9 mouse cellular contexts compared by ENCODE assay signal in the genomic region with DNA sequence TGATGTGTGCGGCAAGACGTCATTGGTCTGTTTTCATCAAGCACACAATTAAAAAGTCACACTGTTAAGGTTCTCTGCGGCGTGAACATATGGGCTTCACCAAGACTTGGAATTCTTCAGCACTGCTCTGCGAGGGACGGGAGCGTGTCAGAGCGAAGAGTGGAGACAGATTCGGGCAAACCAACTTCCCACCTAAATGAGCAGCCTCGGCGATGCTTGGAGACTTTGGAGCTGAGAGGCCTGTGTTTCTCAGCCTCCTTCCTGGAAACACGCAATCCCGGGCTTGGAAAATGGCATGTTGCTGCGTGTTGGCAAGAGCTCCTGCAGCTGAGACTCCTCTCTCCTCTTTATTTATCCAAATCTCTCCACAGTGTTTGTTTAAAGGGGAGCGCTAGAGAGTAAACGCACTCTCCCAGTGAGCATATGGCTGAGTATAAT.
A peak's percentile ranks its signal among the peaks of the same experiment; 100 is the strongest.
DNase-seq lines count a peak whose midpoint lies in the region; ATAC-seq lines count a peak whose summit lies in the region.
"Had no signal": no experiment of that assay in that cellular context is flagged by ENCODE, and none has a peak within 500 bp of the region (broad histone marks: within the 10 kb centered on the region; RNA-seq: fewer than 3 reads in every experiment).

No protein-coding gene starts in this region.

- no peaks in the 10 kb centered on the region for H3K27me3 ChIP-seq in hindbrain, embryonic 16.5 days (replicated peaks; ENCODE audit: control insufficient read depth, insufficient read depth, low read length)
- H3K27me3 ChIP-seq in hindbrain, embryonic 10.5 days (ENCODE audit: insufficient read depth, poor library complexity, severe bottlenecking) = no peaks in the 10 kb centered on the region
- H3K27me3 ChIP-seq in forebrain, embryonic 14.5 days (replicated peaks; ENCODE audit: control insufficient read depth, insufficient read depth, low read length) = no peaks in the 10 kb centered on the region
- H3K27me3 ChIP-seq: heart, embryonic 13.5 days had no signal

- H3K27ac ChIP-seq in hindbrain, embryonic 16.5 days (ENCODE audit: low read depth, low read length) = peak overlapping the region; percentile 39; the same call in 1 of the 2 replicates
- no peak overlapping the region for H3K27ac ChIP-seq in hindbrain, embryonic 10.5 days
- no peak overlapping the region for H3K27ac ChIP-seq in forebrain, embryonic 14.5 days (ENCODE audit: low read depth, low read length)
- H3K27ac ChIP-seq: heart, embryonic 13.5 days had no signal

- no peak for DNase-seq in hindbrain, embryonic 10.5 days (ENCODE audit: low spot score)
- DNase-seq in forebrain, embryonic 14.5 days (ENCODE audit: low spot score) = peak; percentile 86
- DNase-seq in layer of hippocampus, adult 8-10 months (ENCODE audit: low spot score in 2 of 2) = peak; percentile 40 to 51
- DNase-seq in right cerebral cortex, adult 18-20 months = peak; percentile 68
- no peak for DNase-seq in adrenal gland, postnatal 14 days
- DNase-seq in ovary, postnatal 14 days (ENCODE audit: low spot score) = no peak
- no peak for DNase-seq in urinary bladder, adult 2 months (ENCODE audit: low spot score)

- H3K4me3 ChIP-seq in hindbrain, embryonic 16.5 days (ENCODE audit: low read length) = no peak overlapping the region
- H3K4me3 ChIP-seq in hindbrain, embryonic 10.5 days = no peak overlapping the region
- no peak overlapping the region for H3K4me3 ChIP-seq in forebrain, embryonic 14.5 days (ENCODE audit: low read depth, low read length)
- H3K4me3 ChIP-seq: heart, embryonic 13.5 days had no signal

- H3K9ac ChIP-seq in hindbrain, embryonic 16.5 days (ENCODE audit: low read depth, low read length) = no peak overlapping the region
- no peak overlapping the region for H3K9ac ChIP-seq in forebrain, embryonic 14.5 days (ENCODE audit: low read length)
- H3K9ac ChIP-seq: heart, embryonic 13.5 days had no signal

- H3K36me3 ChIP-seq in hindbrain, embryonic 16.5 days (ENCODE audit: control insufficient read depth, insufficient read depth, low read length) = no peaks in the 10 kb centered on the region
- H3K36me3 ChIP-seq in hindbrain, embryonic 10.5 days = 0 out of 2 replicates have a peak, but pooled peaks cover 4% of the 10 kb centered on the region
- H3K36me3 ChIP-seq in forebrain, embryonic 14.5 days (ENCODE audit: control insufficient read depth, insufficient read depth, low read length) = no peaks in the 10 kb centered on the region

- 65% methylated on average over 16 of the region's 16 CpGs for WGBS in hindbrain, embryonic 16.5 days
- WGBS in hindbrain, embryonic 10.5 days = 78% methylated on average over 16 of the region's 16 CpGs
- WGBS in forebrain, embryonic 14.5 days = 63% methylated on average over 16 of the region's 16 CpGs

- no peaks in the 10 kb centered on the region; the same call in 1 of the 2 replicates for H3K4me1 ChIP-seq in hindbrain, embryonic 16.5 days (ENCODE audit: control insufficient read depth, insufficient read depth, low read depth, low read length)
- H3K4me1 ChIP-seq in hindbrain, embryonic 10.5 days (replicated peaks) = 0 out of 2 replicates have a peak, but pooled peaks cover 8% of the 10 kb centered on the region
- no peaks in the 10 kb centered on the region for H3K4me1 ChIP-seq in forebrain, embryonic 14.5 days (ENCODE audit: control insufficient read depth, insufficient read depth, low read length)

- H3K9me3 ChIP-seq in hindbrain, embryonic 16.5 days (ENCODE audit: control insufficient read depth, low read length) = no peaks in the 10 kb centered on the region
- no peaks in the 10 kb centered on the region for H3K9me3 ChIP-seq in hindbrain, embryonic 10.5 days
- H3K9me3 ChIP-seq in forebrain, embryonic 14.5 days (replicated peaks; ENCODE audit: control insufficient read depth, low read length) = no peaks in the 10 kb centered on the region
- H3K9me3 ChIP-seq: heart, embryonic 13.5 days had no signal

- peak; percentile 26; the same call in 1 of the 2 replicates for ATAC-seq in hindbrain, embryonic 16.5 days
- ATAC-seq in forebrain, embryonic 14.5 days = peak; percentile 88

- peak overlapping the region; percentile 8; the same call in 1 of the 2 replicates for H3K4me2 ChIP-seq in hindbrain, embryonic 16.5 days (ENCODE audit: low read length)
- H3K4me2 ChIP-seq in forebrain, embryonic 14.5 days (ENCODE audit: low read length) = no peak overlapping the region
- H3K4me2 ChIP-seq: heart, embryonic 13.5 days had no signal

Comparison
In these comparisons a context has a peak if more than half of its experiments do, and no peak if none do; other contexts are left out.
1. DNase-seq: peak in forebrain, embryonic 14.5 days (single experiment), layer of hippocampus, adult 8-10 months (2 of 2) and right cerebral cortex, adult 18-20 months (single experiment); none in hindbrain, embryonic 10.5 days (single experiment), adrenal gland, postnatal 14 days (single experiment), ovary, postnatal 14 days (single experiment) and urinary bladder, adult 2 months (single experiment).